Mouse (Mus musculus): ENCODE measurements around the gene Fosl2. TPM values are rescaled to one million over a fixed set of nuclear protein-coding genes. Genes with fewer than 3 reads are reported as not detected.

Gene Fosl2
- polyA plus RNA-seq, 1 experiment from 2014 or later: 0.35 TPM

DNA sequence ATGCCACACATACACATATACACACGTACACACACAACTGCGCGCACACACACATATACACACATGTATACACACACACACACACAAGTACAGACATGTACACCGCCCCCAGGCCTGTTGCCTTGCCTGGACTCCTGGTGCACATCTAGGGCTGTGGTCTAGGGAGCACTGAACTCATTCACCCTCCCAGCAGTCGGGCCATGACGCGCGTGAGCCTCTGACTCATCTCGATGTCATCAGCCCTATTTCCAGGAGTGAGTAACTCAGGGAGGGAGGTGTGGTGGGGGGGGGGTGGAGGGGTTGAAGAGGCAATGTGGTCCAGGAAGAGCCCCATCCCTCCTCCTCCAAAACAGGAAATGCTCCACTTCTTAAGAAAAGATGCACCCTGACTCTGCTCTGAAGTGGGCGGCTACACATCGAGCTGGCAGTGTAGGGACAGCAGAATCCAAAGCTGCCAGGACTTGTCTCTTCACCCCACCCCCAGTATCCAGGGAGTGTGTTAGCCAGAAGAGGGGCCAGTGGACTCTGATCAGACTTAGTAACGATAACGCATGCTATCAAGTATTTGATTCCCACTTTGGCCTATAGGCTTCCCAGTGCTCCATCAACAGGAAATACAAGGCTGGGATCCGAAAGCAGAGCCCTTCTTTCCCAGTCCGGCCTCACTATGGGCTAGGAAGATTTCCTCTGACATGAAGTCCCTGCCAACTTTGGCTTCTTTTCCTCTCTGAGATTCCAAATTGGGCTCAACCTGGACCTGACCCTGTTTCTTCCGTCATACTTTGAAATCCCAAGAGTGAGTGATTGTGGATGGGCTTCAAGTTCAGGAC is 56.6 kb downstream of the Fosl2 start:
- Histone ChIP-seq H3K4me2 (replicated peaks) (no peak overlapping the region), H3K4me3 (replicated peaks) (no peak overlapping the region), H3K27me3 (no peaks in the 10 kb centered on the region), H3K36me3 (no peaks in the 10 kb centered on the region), H3K27ac (no peak overlapping the region), H3K9ac (replicated peaks) (no peak overlapping the region), H3K4me1 (replicated peaks) (no peaks in the 10 kb centered on the region), H3K9me3 (no peaks in the 10 kb centered on the region)
- ATAC-seq: no peak
- 90% methylated on average over 16 of the region's 16 CpGs for WGBS

DNA sequence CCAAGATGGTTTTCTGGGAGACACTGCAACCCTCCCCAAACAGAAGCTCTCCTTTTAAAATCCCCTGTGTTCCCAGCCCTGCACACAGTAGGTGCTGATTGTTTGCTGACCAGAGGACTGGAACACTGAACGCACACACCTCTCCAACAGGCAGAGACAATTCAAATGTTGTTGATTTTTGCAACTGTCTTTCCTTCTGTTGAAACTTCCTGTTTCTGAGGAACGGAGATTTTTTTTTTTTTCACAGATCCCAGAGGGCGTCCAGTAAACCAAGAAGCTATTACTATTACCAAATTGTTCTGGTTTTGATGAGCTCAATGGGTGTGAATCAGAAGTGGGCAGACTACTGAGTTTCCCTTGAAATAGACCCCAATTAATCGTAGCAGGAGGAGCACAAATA is 58.6 kb downstream of the Fosl2 start:
- 77% methylated on average over 4 of the region's 4 CpGs for WGBS
- H3K27ac ChIP-seq: no peak overlapping the region
- H3K9me3 ChIP-seq: no peaks in the 10 kb centered on the region
- no peaks in the 10 kb centered on the region for H3K36me3 ChIP-seq
- no peaks in the 10 kb centered on the region for H3K4me1 ChIP-seq (replicated peaks)
- no peak for ATAC-seq
- no peak overlapping the region for H3K4me2 ChIP-seq (replicated peaks)
- no peaks in the 10 kb centered on the region for H3K27me3 ChIP-seq
- H3K4me3 ChIP-seq (replicated peaks): no peak overlapping the region
- no peak overlapping the region for H3K9ac ChIP-seq (replicated peaks)

- Histone ChIP-seq H3K27ac (no peak overlapping the region), H3K27me3 (no peaks in the 10 kb centered on the region), H3K9me3 (no peaks in the 10 kb centered on the region), H3K4me1 (replicated peaks) (no peaks in the 10 kb centered on the region), H3K4me2 (replicated peaks) (no peak overlapping the region), H3K36me3 (no peaks in the 10 kb centered on the region), H3K4me3 (replicated peaks) (no peak overlapping the region), H3K9ac (replicated peaks) (no peak overlapping the region)
- ATAC-seq: no peak
- WGBS: 71% methylated on average over 12 of the region's 12 CpGs
Measured at GRCm38 (mm10) chr5:32195857-32196609, 60.4 kb downstream of the Fosl2 start.

GRCm38 (mm10) chr5:32197698-32198097 is 62.1 kb downstream of the Fosl2 start:
- no peak overlapping the region for H3K27ac ChIP-seq
- H3K4me1 ChIP-seq (replicated peaks): no peaks in the 10 kb centered on the region
- no peaks in the 10 kb centered on the region for H3K27me3 ChIP-seq
- no peaks in the 10 kb centered on the region for H3K9me3 ChIP-seq
- H3K4me2 ChIP-seq (replicated peaks): no peak overlapping the region
- no peaks in the 10 kb centered on the region for H3K36me3 ChIP-seq
- H3K9ac ChIP-seq (replicated peaks): no peak overlapping the region
- WGBS: 14% methylated on average over 4 of the region's 4 CpGs
- peak; percentile 62 for ATAC-seq
- no peak overlapping the region for H3K4me3 ChIP-seq (replicated peaks)

- 83% methylated on average over 3 of the region's 3 CpGs for WGBS
Measured at GRCm38 (mm10) chr5:32199136-32199535, 63.5 kb downstream of the Fosl2 start.

DNA sequence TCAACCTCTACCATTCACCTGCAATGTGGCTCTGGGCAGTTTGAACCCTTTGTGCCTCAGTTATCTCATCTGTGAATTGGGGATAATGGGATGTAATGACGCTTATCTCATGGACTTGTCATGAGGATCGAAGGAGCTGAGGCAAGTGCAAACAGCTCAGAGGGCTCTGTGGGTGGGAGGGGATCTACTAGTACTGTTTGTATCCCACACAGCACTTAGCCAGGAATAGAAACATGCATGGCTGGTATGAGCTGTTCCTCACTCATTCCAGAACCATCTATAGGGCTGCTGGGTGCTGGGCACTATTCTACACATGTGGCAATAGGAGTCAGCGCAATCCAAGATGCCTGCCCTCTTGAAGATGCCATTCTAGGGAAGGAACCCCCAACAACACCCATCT is 64.0 kb downstream of the Fosl2 start:
- Histone ChIP-seq H3K4me1 (replicated peaks) (no peaks in the 10 kb centered on the region), H3K36me3 (no peaks in the 10 kb centered on the region), H3K27ac (no peak overlapping the region), H3K4me3 (replicated peaks) (no peak overlapping the region), H3K9ac (replicated peaks) (no peak overlapping the region), H3K27me3 (no peaks in the 10 kb centered on the region), H3K4me2 (replicated peaks) (no peak overlapping the region), H3K9me3 (no peaks in the 10 kb centered on the region)
- ATAC-seq: no peak
- WGBS: 95% methylated on average over 3 of the region's 3 CpGs

More at GRCm38 (mm10) chr5:32199136-32199535, 63.5 kb downstream of the Fosl2 start:
- no peaks in the 10 kb centered on the region for H3K36me3 ChIP-seq
- H3K9ac ChIP-seq (replicated peaks): no peak overlapping the region
- no peaks in the 10 kb centered on the region for H3K9me3 ChIP-seq
- ATAC-seq: no peak
- no peak overlapping the region for H3K27ac ChIP-seq
- H3K4me2 ChIP-seq (replicated peaks): no peak overlapping the region
- H3K4me3 ChIP-seq (replicated peaks): no peak overlapping the region
- no peaks in the 10 kb centered on the region for H3K4me1 ChIP-seq (replicated peaks)
- no peaks in the 10 kb centered on the region for H3K27me3 ChIP-seq

GRCm38 (mm10) chr5:32204653-32205052 is 69.1 kb downstream of the Fosl2 start:
- H3K4me3 ChIP-seq (replicated peaks): no peak overlapping the region
- no peaks in the 10 kb centered on the region for H3K36me3 ChIP-seq
- 73% methylated on average over 4 of the region's 4 CpGs for WGBS
- no peaks in the 10 kb centered on the region for H3K4me1 ChIP-seq (replicated peaks)
- no peak overlapping the region for H3K9ac ChIP-seq (replicated peaks)
- no peaks in the 10 kb centered on the region for H3K27me3 ChIP-seq
- no peak overlapping the region for H3K4me2 ChIP-seq (replicated peaks)
- no peak for ATAC-seq
- no peak overlapping the region for H3K27ac ChIP-seq
- H3K9me3 ChIP-seq: no peaks in the 10 kb centered on the region

DNA sequence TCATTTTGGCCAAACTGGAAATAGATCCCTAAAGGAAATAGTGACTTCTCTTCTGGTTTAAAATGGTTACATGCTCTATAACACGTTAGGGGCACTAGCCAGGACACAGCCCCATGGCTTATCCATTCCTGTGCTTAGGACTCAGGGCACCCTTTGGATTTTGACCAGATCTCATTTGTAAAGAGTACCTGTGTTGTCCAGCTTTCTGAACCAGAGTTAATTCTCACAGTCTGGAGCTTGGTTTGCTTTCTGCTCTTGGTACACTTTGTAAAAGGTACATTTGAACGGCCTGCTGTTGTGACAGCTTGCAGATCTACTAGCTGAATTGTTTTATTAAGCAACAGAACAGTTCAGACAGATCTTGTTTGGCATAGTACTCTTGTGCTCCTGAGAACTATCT is 71.1 kb downstream of the Fosl2 start:
- no peak overlapping the region for H3K4me2 ChIP-seq (replicated peaks)

More for the DNA sequence above, 71.1 kb downstream of the Fosl2 start:
- ATAC-seq: no peak
- H3K27me3 ChIP-seq: no peaks in the 10 kb centered on the region
- H3K36me3 ChIP-seq: no peaks in the 10 kb centered on the region
- no peak overlapping the region for H3K4me3 ChIP-seq (replicated peaks)
- H3K9me3 ChIP-seq: no peaks in the 10 kb centered on the region
- no peak overlapping the region for H3K9ac ChIP-seq (replicated peaks)
- peaks cover 5% of the 10 kb centered on the region for H3K4me1 ChIP-seq (replicated peaks)
- WGBS: 82% methylated on average over 2 of the region's 2 CpGs
- H3K27ac ChIP-seq: no peak overlapping the region

Other genes with a start within 250 kb of the Fosl2 start
- gene Plb1, start 96.9 kb downstream of the Fosl2 start, polyA plus RNA-seq (2015; fragmentation: Nextera tagmentation; extraction: Ambion mirVana): not detected in 2 replicates